Mouse (Mus musculus) spleen, postnatal 0 days (tissue): ENCODE data around the gene Gm13083. TPM values are rescaled to one million over a fixed set of nuclear protein-coding genes. Genes with fewer than 3 reads are reported as not detected.

Source experiments
- polyA plus RNA-seq: library from polyadenylated mRNA; unstranded; fragments of >200 nt; fragmentation: Nextera tagmentation; extraction: Ambion mirVana; gene quantifications from 2 replicates; pipeline ENCODE4 v1.2.1, GENCODE M21; 2015

Gm13083 gene
- not detected in 2 replicates for polyA plus RNA-seq

GRCm38 (mm10) chr4:143614703-143615102 lies at the start of gene Gm13083:
Gm13083 (plus strand) TSS chr4:143615003.

GRCm38 (mm10) chr4:143657146-143657545 lies 42.3 kb downstream of the Gm13083 start, which contains the start of gene Gm13088:
Gm13088 (minus strand) TSS chr4:143657246.

Other genes starting within 250 kb of the Gm13083 start
- not detected in 2 replicates for gene Pramel1, start 220.6 kb upstream of the Gm13083 start, polyA plus RNA-seq
- gene Pramef8, start 202.6 kb upstream of the Gm13083 start, polyA plus RNA-seq, result 4.5 and 4.7 TPM in 2 replicates
- gene Oog4, start 164.7 kb upstream of the Gm13083 start, polyA plus RNA-seq, result not detected in 2 replicates
- gene Gm13043, start 103.7 kb upstream of the Gm13083 start, polyA plus RNA-seq, result not detected in 2 replicates
- not detected in 2 replicates for gene Gm13040, start 79.0 kb upstream of the Gm13083 start, polyA plus RNA-seq
- gene BC080695, start 63.3 kb upstream of the Gm13083 start, polyA plus RNA-seq, result not detected in 2 replicates
- gene Gm13057, start 63.3 kb upstream of the Gm13083 start, polyA plus RNA-seq, result not detected in 2 replicates
- gene Gm13088, start 42.2 kb downstream of the Gm13083 start, polyA plus RNA-seq, result not detected in 2 replicates
- not detected in 2 replicates for gene Gm13089, start 87.7 kb downstream of the Gm13083 start, polyA plus RNA-seq
- not detected in 2 replicates for gene Gm13078, start 104.5 kb downstream of the Gm13083 start, polyA plus RNA-seq
- not detected in 2 replicates for gene Gm13023, start 174.3 kb downstream of the Gm13083 start, polyA plus RNA-seq
- gene Gm13084, start 201.1 kb downstream of the Gm13083 start, polyA plus RNA-seq, result not detected in 2 replicates
- not detected in 2 replicates for gene Gm13103, start 231.5 kb downstream of the Gm13083 start, polyA plus RNA-seq